Mouse (Mus musculus) heart, embryonic 10.5 days (tissue): ENCODE results near the gene Klf13. TPM values are rescaled to one million over a fixed set of nuclear protein-coding genes. Genes with fewer than 3 reads are reported as not detected.

Experiments used
- polyA plus RNA-seq: library from polyadenylated mRNA; unstranded; fragments of >200 nt; fragmentation: Nextera tagmentation; extraction: Ambion mirVana; gene quantifications from 2 replicates; pipeline ENCODE4 v1.2.1, GENCODE M21; 2016

The Klf13 gene
- polyA plus RNA-seq, 1 experiment from 2014 or later = 18.3 TPM

Other genes starting within 250 kb of the Klf13 start
- 0.18 TPM in 1 of 2 replicates, not detected in the other for gene E030018B13Rik, start 22.1 kb downstream of the Klf13 start, polyA plus RNA-seq
- gene Trpm1, start 214.9 kb upstream of the Klf13 start, polyA plus RNA-seq = 0.21 and 0.37 TPM in 2 replicates